Mouse (Mus musculus): ENCODE results near the gene Eif5a. TPM values are rescaled to one million over a fixed set of nuclear protein-coding genes. Genes with fewer than 3 reads are reported as not detected.
A peak's percentile ranks its signal among the peaks of the same experiment; 100 is the strongest.

Eif5a gene
- polyA plus RNA-seq, 1 experiment = 1,243 TPM

DNA sequence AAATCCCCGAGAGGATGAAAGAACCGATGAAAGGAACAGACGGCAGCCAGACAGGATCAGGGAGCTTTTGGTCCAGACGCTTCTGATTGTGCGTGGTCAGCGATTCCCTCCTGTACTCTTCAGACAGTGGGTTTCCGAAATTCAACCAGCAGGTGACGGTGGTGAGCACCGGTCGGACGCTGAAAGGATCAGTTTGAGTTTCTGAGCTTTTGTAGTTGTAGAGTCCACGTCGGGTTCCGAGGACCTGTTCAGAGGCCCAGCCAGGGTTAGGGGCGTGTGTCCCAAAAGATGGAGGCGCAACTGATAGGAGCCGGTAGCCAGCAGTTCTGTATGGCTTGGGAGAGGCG is 41.3 kb downstream of the Eif5a start:
- peaks cover 28% of the 10 kb centered on the region for H3K79me2 ChIP-seq (ENCODE audit: control insufficient read depth, insufficient read depth)
- H3ac ChIP-seq (ENCODE audit: control insufficient read depth, insufficient read length) = peak overlapping the region; percentile 66
- no peak for TF ChIP-seq MAX (IDR thresholded peaks at IDR 0.05; ENCODE audit: low read depth)
- TF ChIP-seq MYOG (IDR thresholded peaks at IDR 0.05; ENCODE audit: control insufficient read depth in 1 of 3, insufficient read depth in 1 of 3, insufficient read length in 2 of 3, low read depth in 2 of 3) = no peak
- TF ChIP-seq USF1 (IDR thresholded peaks at IDR 0.05; ENCODE audit: low read depth) = no peak
- no peak for TF ChIP-seq SRF (IDR thresholded peaks at IDR 0.05; ENCODE audit: control insufficient read depth, insufficient read length, low read depth)
- TF ChIP-seq E2F4 (IDR thresholded peaks at IDR 0.05; ENCODE audit: insufficient read depth) = no peak
- no peak for TF ChIP-seq CEBPB (IDR thresholded peaks at IDR 0.05; ENCODE audit: insufficient read depth, poor library complexity, severe bottlenecking)
- no peak for TF ChIP-seq TCF3 (IDR thresholded peaks at IDR 0.05; ENCODE audit: insufficient read length, low read depth)
- no peak for TF ChIP-seq TCF12 (IDR thresholded peaks at IDR 0.05; ENCODE audit: insufficient read depth, poor library complexity, severe bottlenecking)
- TF ChIP-seq MYOD1 (IDR thresholded peaks at IDR 0.05; ENCODE audit: control insufficient read depth in 1 of 3, insufficient read length in 2 of 3, low read depth in 2 of 3) = no peak
- no peak for TF ChIP-seq POLR2A (IDR thresholded peaks at IDR 0.05; ENCODE audit: insufficient read length, low read depth)
- TF ChIP-seq REST (IDR thresholded peaks at IDR 0.05; ENCODE audit: insufficient read depth, insufficient read length) = no peak
- TF ChIP-seq POLR2AphosphoS2 (IDR thresholded peaks at IDR 0.05; ENCODE audit: insufficient read length, low read depth) = no peak
- no peaks in the 10 kb centered on the region for H3K27me3 ChIP-seq (ENCODE audit: control insufficient read depth, insufficient read depth, insufficient read length)
- H3K36me3 ChIP-seq (ENCODE audit: control insufficient read depth, insufficient read depth) = no peaks in the 10 kb centered on the region
- peak overlapping the region; percentile 91 for H3K4me2 ChIP-seq (ENCODE audit: low read depth)
- H3K4me3 ChIP-seq = peak overlapping the region; percentile 94

DNA sequence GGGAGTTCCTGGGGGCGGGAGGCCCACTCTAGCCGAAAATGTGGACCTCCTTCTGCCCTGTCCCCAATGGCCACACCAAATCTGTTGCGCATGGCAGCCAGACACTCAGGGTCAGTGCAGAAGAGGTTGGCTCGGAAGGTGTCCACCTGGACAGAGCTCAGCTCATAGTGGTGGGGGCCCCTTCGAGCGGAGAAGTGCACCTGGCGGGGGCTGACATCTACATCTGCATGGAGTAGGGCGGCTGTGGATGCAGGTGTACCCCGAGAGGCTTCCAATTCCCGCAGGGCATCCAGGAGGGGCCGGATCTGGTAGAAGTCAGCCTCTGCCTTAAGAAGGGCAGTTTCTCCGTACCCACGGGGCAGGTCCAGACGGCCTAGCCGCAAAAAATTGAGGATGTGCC is 42.0 kb downstream of the Eif5a start:
- Histone ChIP-seq H3K79me2 (ENCODE audit: control insufficient read depth, insufficient read depth) (peaks cover 28% of the 10 kb centered on the region), H3K36me3 (ENCODE audit: control insufficient read depth, insufficient read depth) (no peaks in the 10 kb centered on the region), H3K4me2 (ENCODE audit: low read depth) (peak overlapping the region; percentile 91), H3K4me3 (peak overlapping the region; percentile 94), H3K27me3 (ENCODE audit: control insufficient read depth, insufficient read depth, insufficient read length) (no peaks in the 10 kb centered on the region), H3ac (ENCODE audit: control insufficient read depth, insufficient read length) (peak overlapping the region; percentile 66)
- TF ChIP-seq SRF (IDR thresholded peaks at IDR 0.05; ENCODE audit: control insufficient read depth, insufficient read length, low read depth) (no peak), POLR2A (IDR thresholded peaks at IDR 0.05; ENCODE audit: insufficient read length, low read depth) (no peak), POLR2AphosphoS2 (IDR thresholded peaks at IDR 0.05; ENCODE audit: insufficient read length, low read depth) (no peak)

- no peaks in the 10 kb centered on the region for H3K27me3 ChIP-seq (ENCODE audit: control insufficient read depth, insufficient read depth, insufficient read length)
- H3K4me2 ChIP-seq (ENCODE audit: low read depth) = peak overlapping the region; percentile 91
- no peak for TF ChIP-seq MAX (IDR thresholded peaks at IDR 0.05; ENCODE audit: low read depth)
- no peak for TF ChIP-seq USF1 (IDR thresholded peaks at IDR 0.05; ENCODE audit: low read depth)
- no peak for TF ChIP-seq MYOG (IDR thresholded peaks at IDR 0.05; ENCODE audit: control insufficient read depth in 1 of 3, insufficient read depth in 1 of 3, insufficient read length in 2 of 3, low read depth in 2 of 3)
- no peak for TF ChIP-seq CEBPB (IDR thresholded peaks at IDR 0.05; ENCODE audit: insufficient read depth, poor library complexity, severe bottlenecking)
- peak; percentile 13 for TF ChIP-seq POLR2AphosphoS2 (IDR thresholded peaks at IDR 0.05; ENCODE audit: insufficient read length, low read depth)
- H3K36me3 ChIP-seq (ENCODE audit: control insufficient read depth, insufficient read depth) = no peaks in the 10 kb centered on the region
- peak overlapping the region; percentile 94 for H3K4me3 ChIP-seq
- H3K79me2 ChIP-seq (ENCODE audit: control insufficient read depth, insufficient read depth) = peaks cover 28% of the 10 kb centered on the region
- peak overlapping the region; percentile 66 for H3ac ChIP-seq (ENCODE audit: control insufficient read depth, insufficient read length)
Measured at GRCm38 (mm10) chr11:69878952-69879351, 42.8 kb downstream of the Eif5a start.

DNA sequence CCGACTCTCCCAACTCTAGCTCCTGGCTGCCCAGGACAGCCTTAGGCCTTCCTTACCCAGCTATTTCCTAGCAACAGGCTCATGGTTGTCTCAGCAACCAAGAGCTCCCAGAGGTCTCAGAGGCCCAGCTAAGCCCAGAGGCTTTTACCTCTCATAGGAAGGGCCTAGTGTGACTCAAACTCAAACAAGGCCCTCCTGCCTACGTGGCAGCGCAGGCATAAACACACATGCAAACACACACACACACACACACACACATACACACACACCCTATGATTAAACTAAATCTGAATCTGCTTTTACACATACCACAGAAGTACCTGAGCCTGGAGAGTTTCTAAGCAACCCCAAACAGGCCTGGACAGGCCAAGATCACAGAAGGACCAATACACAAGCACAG is 43.4 kb downstream of the Eif5a start:
- H3ac ChIP-seq (ENCODE audit: control insufficient read depth, insufficient read length) = peak overlapping the region; percentile 66
- H3K79me2 ChIP-seq (ENCODE audit: control insufficient read depth, insufficient read depth) = peaks cover 28% of the 10 kb centered on the region
- H3K4me3 ChIP-seq = peak overlapping the region; percentile 94
- no peaks in the 10 kb centered on the region for H3K27me3 ChIP-seq (ENCODE audit: control insufficient read depth, insufficient read depth, insufficient read length)
- no peaks in the 10 kb centered on the region for H3K36me3 ChIP-seq (ENCODE audit: control insufficient read depth, insufficient read depth)
- H3K4me2 ChIP-seq (ENCODE audit: low read depth) = peak overlapping the region; percentile 91
- no peak for TF ChIP-seq USF1 (IDR thresholded peaks at IDR 0.05; ENCODE audit: low read depth)
- TF ChIP-seq MYOG (IDR thresholded peaks at IDR 0.05; ENCODE audit: control insufficient read depth in 1 of 3, insufficient read depth in 1 of 3, insufficient read length in 2 of 3, low read depth in 2 of 3) = no peak
- TF ChIP-seq TCF3 (IDR thresholded peaks at IDR 0.05; ENCODE audit: insufficient read length, low read depth) = no peak
- no peak for TF ChIP-seq SRF (IDR thresholded peaks at IDR 0.05; ENCODE audit: control insufficient read depth, insufficient read length, low read depth)
- TF ChIP-seq TCF12 (IDR thresholded peaks at IDR 0.05; ENCODE audit: insufficient read depth, poor library complexity, severe bottlenecking) = no peak
- no peak for TF ChIP-seq POLR2AphosphoS2 (IDR thresholded peaks at IDR 0.05; ENCODE audit: insufficient read length, low read depth)
- TF ChIP-seq CEBPB (IDR thresholded peaks at IDR 0.05; ENCODE audit: insufficient read depth, poor library complexity, severe bottlenecking) = no peak

DNA sequence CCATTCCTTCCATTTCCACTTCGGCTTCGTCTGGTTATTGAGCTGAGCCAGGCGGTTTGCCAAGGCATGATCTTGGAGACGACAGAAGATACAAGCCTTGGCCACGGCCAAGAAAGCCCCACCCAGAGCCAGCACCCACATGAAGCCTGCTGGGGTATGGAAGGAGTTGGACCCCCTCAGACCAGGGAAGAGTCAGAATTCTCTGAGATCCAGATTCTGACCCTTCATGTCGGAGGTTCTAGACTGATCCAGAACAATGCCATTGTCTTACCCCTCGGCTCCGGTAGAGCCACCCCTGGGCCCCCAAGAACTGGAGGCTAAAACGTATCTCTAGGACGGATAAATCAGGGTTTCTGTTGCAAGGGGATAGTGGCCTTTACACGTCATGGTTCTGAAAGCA is 43.9 kb downstream of the Eif5a start, which contains the start of gene Tmem95:
Gene Tmem95 (minus strand): TSS at position 141 of the 400 bp plus-strand sequence.
- peak within 1 kb of the TSS; percentile 91 for H3K4me2 ChIP-seq (ENCODE audit: low read depth)
- peaks cover 28% of the 10 kb centered on the region for H3K79me2 ChIP-seq (ENCODE audit: control insufficient read depth, insufficient read depth)
- H3ac ChIP-seq (ENCODE audit: control insufficient read depth, insufficient read length) = peak within 1 kb of the TSS; percentile 66
- TF ChIP-seq CEBPB (IDR thresholded peaks at IDR 0.05; ENCODE audit: insufficient read depth, poor library complexity, severe bottlenecking) (no peak), REST (IDR thresholded peaks at IDR 0.05; ENCODE audit: insufficient read depth, insufficient read length) (no peak), MAX (IDR thresholded peaks at IDR 0.05; ENCODE audit: low read depth) (no peak), E2F4 (IDR thresholded peaks at IDR 0.05; ENCODE audit: insufficient read depth) (no peak), TCF12 (IDR thresholded peaks at IDR 0.05; ENCODE audit: insufficient read depth, poor library complexity, severe bottlenecking) (no peak), POLR2A (IDR thresholded peaks at IDR 0.05; ENCODE audit: insufficient read length, low read depth) (no peak)
- H3K36me3 ChIP-seq (ENCODE audit: control insufficient read depth, insufficient read depth) = no peaks in the 10 kb centered on the region
- H3K4me3 ChIP-seq = peak within 1 kb of the TSS; percentile 94
- H3K27me3 ChIP-seq (ENCODE audit: control insufficient read depth, insufficient read depth, insufficient read length) = no peaks in the 10 kb centered on the region

All from myocyte (in vitro differentiated cells).